Mouse (Mus musculus): ENCODE data around the gene Olfr215.
"Not testable (repeated sequence)": the region's sequence is repeated elsewhere in the genome, so short reads cannot be mapped to it uniquely, and the experiment has no call there.

Olfr215 gene
- long read RNA-seq, experiment 1: 0 reads
- long read RNA-seq, experiment 2: 0 reads

DNA sequence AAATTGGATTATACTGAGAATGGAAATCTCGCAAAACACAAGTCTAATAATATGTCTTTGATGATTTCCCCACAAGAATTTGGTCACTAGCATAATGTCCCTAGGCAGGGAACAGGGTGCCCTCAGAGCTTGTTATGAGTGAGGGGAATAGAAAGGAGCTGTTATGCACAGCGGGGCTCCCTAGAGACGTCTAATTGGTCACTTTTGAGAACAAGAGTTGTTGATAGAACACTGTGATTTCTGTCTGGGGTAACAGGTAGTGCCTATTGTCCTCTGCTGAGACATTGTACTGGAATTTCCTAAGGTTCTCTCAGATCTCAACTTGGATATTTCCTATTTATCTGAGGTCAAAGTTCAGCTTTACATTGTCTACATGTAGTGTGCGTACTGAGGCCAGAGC is at the start of gene Olfr215:
Olfr215 (minus strand) TSS at position 101 of the 400 bp plus-strand sequence.
- intact Hi-C loops (cut with DNase I): no loop called here

GRCm38 (mm10) chr6:116632129-116632528 is 48.1 kb upstream of the Olfr215 start:
- intact Hi-C loops (cut with DNase I): loop anchor here (10.0 kb wide), 1 partner anchor 1193 kb away; no protein-coding TSS in a partner anchor

DNA sequence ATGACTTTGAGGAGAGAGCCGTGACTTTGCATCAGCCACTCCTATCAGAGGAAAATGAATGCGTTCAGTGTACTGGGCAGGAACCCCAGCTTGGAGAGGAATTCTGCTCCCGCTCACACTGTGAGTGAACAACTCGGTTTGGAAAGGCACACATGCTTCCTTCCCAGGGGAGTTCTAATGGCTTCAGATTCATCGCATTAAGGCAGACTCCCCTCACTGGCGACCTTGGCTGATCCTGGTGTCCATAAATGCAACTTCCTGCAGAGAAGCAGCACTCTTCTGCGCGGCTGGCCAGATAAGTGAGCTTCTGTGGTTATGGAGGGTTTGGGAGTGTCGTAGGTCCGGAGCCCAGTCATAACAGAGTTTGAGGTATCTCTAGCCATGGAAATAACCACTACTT is 45.8 kb upstream of the Olfr215 start:
- intact Hi-C loops (cut with DNase I): loop anchor here (10.0 kb wide), 1 partner anchor 1195 kb away; no protein-coding TSS in a partner anchor

DNA sequence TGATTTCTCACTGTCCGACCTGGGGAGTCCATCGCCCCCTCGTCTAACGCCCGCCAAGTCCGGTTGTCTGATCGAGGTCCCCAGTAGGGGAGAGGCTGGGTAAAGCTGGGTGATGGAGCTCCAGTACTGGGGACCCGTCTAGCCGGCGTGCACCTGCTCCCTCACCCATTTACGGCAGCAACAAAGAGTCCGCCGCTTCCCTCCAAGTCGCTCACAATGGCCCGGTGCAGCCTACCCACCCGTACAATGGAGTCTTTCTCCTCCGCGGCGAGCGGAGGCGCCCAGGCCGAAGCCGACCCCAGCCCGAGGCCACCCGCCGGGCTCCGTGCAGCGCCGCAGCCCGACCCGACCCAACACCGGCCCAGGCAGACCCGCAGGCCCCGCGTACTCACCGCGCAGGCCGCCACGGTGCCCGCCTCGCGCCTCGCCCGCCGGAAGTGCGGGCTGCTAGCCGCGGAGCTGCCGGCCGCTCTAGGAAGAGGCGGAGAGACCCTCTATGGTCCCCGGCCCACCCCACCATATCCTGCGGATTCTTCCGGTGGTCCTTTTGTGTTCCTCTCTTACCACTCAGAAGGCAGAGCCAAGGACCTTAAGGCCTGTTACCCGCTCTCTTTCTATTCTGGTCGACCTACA is 44.7 kb upstream of the Olfr215 start, which contains the start of gene Zfp422:
Zfp422 (minus strand) TSS at position 461 of the 633 bp plus-strand sequence.
- intact Hi-C loops (cut with DNase I): no loop called here

DNA sequence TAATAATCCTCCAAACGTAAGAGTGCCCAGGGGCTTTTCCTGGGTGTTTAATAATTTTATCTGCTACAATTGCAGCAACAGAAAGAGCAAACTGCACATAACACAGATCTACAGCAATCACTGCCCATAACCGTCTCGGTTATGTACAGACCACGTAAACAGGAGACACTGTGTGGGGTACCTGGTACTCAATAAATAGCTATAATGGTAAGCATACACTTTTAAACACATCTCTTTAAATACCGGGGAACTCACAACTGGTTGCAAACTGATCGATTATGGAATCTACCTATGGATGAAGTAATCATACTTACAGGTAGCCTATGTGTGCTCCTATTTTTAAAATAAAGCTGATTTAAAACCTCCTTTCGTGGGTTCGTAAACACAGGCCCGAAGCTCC is 44.1 kb upstream of the Olfr215 start:
- intact Hi-C loops (cut with DNase I): no loop called here

DNA sequence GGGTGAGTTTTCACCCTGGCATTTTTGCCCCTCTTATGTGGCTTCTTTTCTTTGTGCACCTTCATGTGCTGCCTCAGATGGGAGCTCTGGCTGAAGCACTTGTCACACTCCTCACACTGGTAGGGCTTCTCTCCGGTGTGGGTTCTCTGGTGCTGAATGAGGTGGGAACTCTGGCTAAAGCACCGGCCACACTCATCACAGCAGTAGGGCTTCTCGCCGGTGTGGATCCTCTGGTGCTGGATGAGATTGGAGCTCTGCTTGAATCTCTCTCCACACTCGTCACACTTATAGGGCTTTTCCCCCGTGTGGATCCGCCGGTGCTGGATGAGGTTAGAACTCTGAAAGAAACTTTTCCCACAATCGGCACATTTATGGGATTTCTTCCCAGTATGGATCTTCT is 42.4 kb upstream of the Olfr215 start:
- intact Hi-C loops (cut with DNase I): not testable (repeated sequence)

DNA sequence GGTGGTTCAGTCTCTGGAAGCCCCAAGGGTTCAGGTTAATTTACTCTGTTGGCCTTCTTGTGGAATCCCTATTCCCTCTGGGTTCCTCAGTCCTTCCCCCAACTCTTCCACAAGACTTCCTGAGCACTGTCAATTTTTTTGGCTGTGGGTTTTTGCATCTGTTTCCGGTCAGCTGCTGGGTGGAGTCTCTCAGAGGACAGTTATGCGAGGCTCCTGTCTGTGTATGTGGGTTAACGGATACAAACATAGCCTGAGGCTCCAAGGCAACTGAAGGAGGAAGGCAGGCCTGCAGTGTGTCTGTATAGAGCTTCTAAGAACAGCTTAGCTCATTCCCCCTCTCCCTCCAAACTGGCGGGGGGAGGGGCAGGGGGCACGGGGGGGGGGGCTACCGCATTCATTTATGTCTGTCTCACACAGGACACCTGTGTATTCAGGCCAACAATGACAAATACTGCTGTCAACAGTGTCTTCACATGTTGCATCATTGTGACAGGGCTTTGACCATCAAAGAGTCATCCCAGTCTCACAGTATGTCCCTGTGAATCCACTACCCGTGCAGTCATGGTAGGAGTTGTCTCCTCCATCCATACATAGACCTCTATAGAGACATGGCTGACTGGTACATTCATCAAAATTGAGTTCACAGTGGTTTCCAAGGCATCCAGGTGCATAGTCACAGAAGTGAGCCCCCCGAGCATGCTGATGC is 37.5 kb upstream of the Olfr215 start:
- intact Hi-C loops (cut with DNase I): no loop called here

DNA sequence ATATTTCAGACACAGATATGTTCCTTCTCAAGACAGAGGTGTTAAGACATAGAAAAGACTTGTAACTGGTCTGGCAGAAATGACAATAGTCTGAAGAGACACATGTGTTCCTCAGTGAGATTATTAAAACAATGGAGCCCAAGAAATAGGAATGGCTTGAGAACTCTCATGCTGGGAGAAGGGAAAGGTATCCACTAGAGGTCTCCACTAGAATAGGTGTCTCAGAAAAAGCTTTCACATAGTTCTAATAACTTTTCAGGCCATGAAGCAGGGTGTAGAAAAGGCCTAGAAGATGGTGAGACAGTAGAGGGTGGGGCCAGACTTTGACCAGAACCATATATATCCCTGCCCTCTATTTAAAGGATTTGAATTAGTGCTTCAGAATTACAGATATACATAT is 34.1 kb upstream of the Olfr215 start:
- intact Hi-C loops (cut with DNase I): no loop called here

- intact Hi-C loops (cut with DNase I): no loop called here
Measured at GRCm38 (mm10) chr6:116615719-116616118, 31.7 kb upstream of the Olfr215 start.

GRCm38 (mm10) chr6:116607230-116607629 is 23.2 kb upstream of the Olfr215 start:
- intact Hi-C loops (cut with DNase I): no loop called here

DNA sequence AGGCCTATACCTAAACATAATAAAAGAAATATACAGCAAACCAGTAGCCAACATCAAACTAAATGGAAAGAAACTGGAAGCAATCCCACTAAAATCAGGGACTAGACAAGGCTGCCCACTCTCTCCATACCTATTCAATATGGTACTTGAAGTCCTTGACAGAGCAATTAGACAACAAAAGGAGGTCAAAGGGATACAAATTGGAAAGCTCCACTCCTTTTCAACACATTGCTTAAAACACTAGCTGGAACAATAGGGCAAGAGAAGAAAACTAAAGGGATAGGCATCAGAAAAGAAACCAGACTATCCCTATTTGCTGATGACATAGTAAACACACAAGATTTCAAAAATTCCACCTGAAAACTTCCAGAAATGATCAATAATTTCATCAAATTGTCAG is 17.0 kb upstream of the Olfr215 start:
- intact Hi-C loops (cut with DNase I): not testable (repeated sequence)

DNA sequence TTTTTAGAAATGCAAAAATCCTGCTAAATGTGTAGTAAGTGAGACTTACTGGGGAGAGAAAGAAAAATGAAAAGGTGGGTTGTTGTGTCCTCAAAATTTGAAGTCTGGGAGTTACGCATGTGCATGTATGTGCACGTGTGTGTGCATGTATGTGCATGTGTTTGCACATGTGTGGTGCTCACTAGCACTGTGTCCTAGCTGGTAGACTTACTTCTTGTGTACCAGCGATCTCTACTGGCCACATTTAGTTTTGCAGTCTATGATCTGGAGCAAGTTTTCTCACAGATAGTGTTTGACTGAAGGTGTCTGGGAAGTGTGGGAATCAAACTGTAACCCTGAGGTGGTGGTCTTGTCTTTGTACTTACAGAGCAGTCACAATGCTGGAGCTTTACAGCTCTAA is 14.2 kb downstream of the Olfr215 start:
- intact Hi-C loops (cut with DNase I): no loop called here

GRCm38 (mm10) chr6:116554952-116555351 is 29.0 kb downstream of the Olfr215 start:
- intact Hi-C loops (cut with DNase I): no loop called here

- intact Hi-C loops (cut with DNase I): no loop called here
Measured at GRCm38 (mm10) chr6:116553935-116554334, 30.1 kb downstream of the Olfr215 start, which contains the start of gene Olfr214. Gene Olfr214 (plus strand): TSS chr6:116554235.

DNA sequence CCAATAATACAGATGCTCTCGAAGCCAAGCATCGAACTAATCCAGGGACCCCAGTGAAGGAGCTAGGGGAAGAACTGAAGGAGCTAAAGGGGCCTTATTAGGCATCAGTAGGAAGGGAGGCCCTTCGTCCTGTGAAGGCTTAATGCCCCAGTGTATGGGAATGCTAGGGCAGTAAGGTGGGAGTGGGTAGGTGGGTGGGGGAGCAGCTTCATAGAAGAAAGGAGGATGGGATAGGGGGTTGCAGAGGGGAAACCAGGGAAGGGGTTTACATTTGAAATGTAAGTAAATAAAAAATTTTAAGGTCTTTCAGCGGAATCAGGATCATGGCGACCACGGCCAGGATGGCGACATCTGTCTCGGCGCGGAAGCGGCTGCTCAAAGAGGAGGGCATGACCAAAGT is 33.2 kb downstream of the Olfr215 start, which contains the start of gene Gm5580:
Gm5580 (plus strand) TSS at position 301 of the 400 bp plus-strand sequence.
- intact Hi-C loops (cut with DNase I): not testable (repeated sequence)

DNA sequence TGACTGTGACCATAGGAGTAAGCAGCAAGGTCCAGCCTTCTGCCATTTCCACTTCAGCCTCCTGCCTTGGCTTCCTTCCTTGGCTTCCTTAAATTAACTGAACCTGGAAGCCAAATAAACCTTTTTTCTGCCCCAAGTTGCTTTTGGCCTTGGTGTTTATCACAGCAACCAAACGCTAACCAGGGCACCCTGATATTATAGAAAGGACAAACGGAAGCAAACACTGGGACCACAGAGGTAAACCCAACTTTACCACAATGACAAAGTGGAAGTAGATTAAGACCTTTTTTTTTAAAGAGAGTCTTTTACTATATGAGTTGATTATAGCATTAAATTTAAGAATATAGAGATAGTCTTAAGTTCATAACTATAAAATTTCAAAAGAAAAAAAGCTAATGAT is 41.5 kb downstream of the Olfr215 start:
- intact Hi-C loops (cut with DNase I): no loop called here

DNA sequence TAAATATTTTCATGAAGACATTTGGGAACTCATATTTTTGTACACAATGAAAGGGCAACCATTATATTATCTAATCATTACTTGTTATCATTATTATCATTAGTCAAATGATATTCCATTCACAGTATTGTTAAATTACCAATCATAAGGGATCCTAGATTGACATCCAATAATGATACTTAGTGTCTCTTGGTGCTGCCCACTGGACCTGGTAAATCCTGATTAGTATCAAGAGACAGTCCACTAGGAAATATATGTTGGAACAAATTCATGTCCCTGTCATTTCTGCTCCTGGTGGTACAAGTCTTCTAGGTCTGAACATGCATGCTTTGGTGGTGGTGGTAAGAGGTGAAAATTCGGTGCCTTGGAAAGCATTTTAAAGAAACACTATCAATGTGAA is 45.8 kb downstream of the Olfr215 start, which contains the start of gene Olfr213:
Olfr213 (plus strand) TSS at position 301 of the 400 bp plus-strand sequence.
- intact Hi-C loops (cut with DNase I): no loop called here
